In the genomic region with DNA sequence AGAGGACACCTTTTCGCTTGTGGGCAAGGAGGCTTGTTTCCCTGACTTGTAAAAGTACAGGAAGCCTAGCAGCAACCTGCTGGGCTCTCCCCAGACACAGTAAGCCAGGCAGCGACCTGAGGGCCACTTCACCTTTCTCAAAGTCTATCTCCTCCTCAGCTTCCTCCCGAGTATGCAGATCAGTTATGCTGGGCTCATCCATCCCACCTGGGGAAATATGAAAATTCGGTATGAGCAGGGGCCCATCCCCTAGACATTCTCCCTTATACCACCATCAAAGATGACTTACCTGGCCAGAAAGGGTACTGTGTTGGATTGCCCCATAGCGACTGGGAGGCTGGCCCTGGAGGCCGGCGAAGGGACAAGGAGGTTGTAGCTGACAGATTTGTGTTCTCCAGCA, we compare ENCODE assay signal across 32 mouse cellular contexts. TPM values are rescaled to one million over a fixed set of nuclear protein-coding genes. Genes with fewer than 3 reads are reported as not detected.
"Had no signal": no experiment of that assay in that cellular context is flagged by ENCODE, and none has a peak within 500 bp of the region (broad histone marks: within the 10 kb centered on the region; RNA-seq: fewer than 3 reads in every experiment).

No protein-coding gene starts in this region.

- DNase-seq: left cerebral cortex, postnatal 4 days; liver; liver, embryonic 13.5 days; liver, postnatal 0 days; lung, adult 18-20 months; lung, adult 2 months; lung, embryonic 14.5 days; lung, postnatal 10 days; lung, postnatal 14 days; lung, postnatal 36 days; midbrain, embryonic 14.5 days had no signal

- ATAC-seq: liver, embryonic 12.5 days; liver, postnatal 0 days; lung, postnatal 0 days; midbrain, embryonic 13.5 days; midbrain, embryonic 15.5 days; midbrain, embryonic 16.5 days had no signal

- H3K9ac ChIP-seq: limb, embryonic 12.5 days; limb, embryonic 15.5 days; liver, embryonic 12.5 days; liver, embryonic 13.5 days; liver, embryonic 14.5 days; liver, embryonic 15.5 days; liver, postnatal 0 days; lung, embryonic 14.5 days; lung, embryonic 15.5 days; midbrain, embryonic 12.5 days; midbrain, embryonic 13.5 days; midbrain, embryonic 15.5 days; neural tube, embryonic 12.5 days had no signal

- H3K9me3 ChIP-seq: limb, embryonic 12.5 days; limb, embryonic 15.5 days; liver, embryonic 12.5 days; liver, embryonic 13.5 days; liver, embryonic 15.5 days; lung, embryonic 15.5 days; megakaryocyte, embryonic 14.5 days; midbrain, embryonic 10.5 days; midbrain, embryonic 12.5 days; midbrain, embryonic 13.5 days; midbrain, embryonic 15.5 days; neural tube, embryonic 12.5 days had no signal

- H3K4me3 ChIP-seq: limb, embryonic 12.5 days; limb, embryonic 15.5 days; liver, embryonic 12.5 days; liver, embryonic 13.5 days; liver, embryonic 15.5 days; lung, embryonic 15.5 days; megakaryocyte, embryonic 14.5 days; midbrain, embryonic 10.5 days; midbrain, embryonic 12.5 days; midbrain, embryonic 13.5 days; midbrain, embryonic 15.5 days; myocyte; neural tube, embryonic 12.5 days had no signal

- H3K27me3 ChIP-seq: limb, embryonic 12.5 days; limb, embryonic 15.5 days; liver, embryonic 12.5 days; liver, embryonic 13.5 days; liver, embryonic 15.5 days; lung, embryonic 15.5 days; megakaryocyte, embryonic 14.5 days; midbrain, embryonic 12.5 days; midbrain, embryonic 13.5 days; midbrain, embryonic 15.5 days; neural tube, embryonic 12.5 days had no signal

- H3K27ac ChIP-seq: limb, embryonic 12.5 days; limb, embryonic 15.5 days; liver, embryonic 12.5 days; liver, embryonic 13.5 days; liver, embryonic 14.5 days; liver, embryonic 15.5 days; lung, embryonic 15.5 days; macrophage; midbrain, embryonic 10.5 days; midbrain, embryonic 12.5 days; midbrain, embryonic 13.5 days; midbrain, embryonic 15.5 days; neural tube, embryonic 12.5 days had no signal

- H3K4me2 ChIP-seq: limb, embryonic 12.5 days; limb, embryonic 15.5 days; liver, embryonic 11.5 days; liver, embryonic 12.5 days; liver, embryonic 13.5 days; liver, embryonic 15.5 days; lung, embryonic 14.5 days; lung, embryonic 15.5 days; midbrain, embryonic 11.5 days; midbrain, embryonic 12.5 days; midbrain, embryonic 13.5 days; midbrain, embryonic 15.5 days; neural tube, embryonic 12.5 days had no signal

RNA-seq across cellular contexts. Expression of a gene that starts 14.7 kb away (rescaled TPM):
- total RNA-seq: megakaryocyte progenitor cell, adult 5-6 weeks; megakaryocyte-erythroid progenitor cell, adult 5-6 weeks; midbrain, postnatal 0 days had no signal
